Mouse (Mus musculus): Measurements from ENCODE around the gene Fmr1. TPM values are rescaled to one million over a fixed set of nuclear protein-coding genes. Genes with fewer than 3 reads are reported as not detected.
"Not testable (repeated sequence)": the region's sequence is repeated elsewhere in the genome, so short reads cannot be mapped to it uniquely, and the experiment has no call there.

Gene Fmr1
- 87.1 and 91.3 TPM in 2 replicates for total RNA-seq (2017)

GRCm38 (mm10) chrX:68678333-68678740 is at the start of gene Fmr1:
Gene Fmr1, plus strand, starts transcription at chrX:68678541.
- peak; percentile 94 for ATAC-seq (replicated peaks in 1 of 2; ENCODE audit: insufficient read depth in 1 of 2, low FRiP score in 2 of 2, low TSS enrichment in 1 of 2, low read depth in 1 of 2, poor library complexity in 2 of 2, severe bottlenecking in 2 of 2)

GRCm38 (mm10) chrX:68641603-68642002 is 36.7 kb upstream of the Fmr1 start:
- ATAC-seq (replicated peaks in 1 of 2; ENCODE audit: insufficient read depth in 1 of 2, low FRiP score in 2 of 2, low TSS enrichment in 1 of 2, low read depth in 1 of 2, poor library complexity in 2 of 2, severe bottlenecking in 2 of 2) = no peak

GRCm38 (mm10) chrX:68645154-68645919 is 33.0 kb upstream of the Fmr1 start:
- ATAC-seq (replicated peaks in 1 of 2; ENCODE audit: insufficient read depth in 1 of 2, low FRiP score in 2 of 2, low TSS enrichment in 1 of 2, low read depth in 1 of 2, poor library complexity in 2 of 2, severe bottlenecking in 2 of 2) = no peak

- no peak for ATAC-seq (replicated peaks in 1 of 2; ENCODE audit: insufficient read depth in 1 of 2, low FRiP score in 2 of 2, low TSS enrichment in 1 of 2, low read depth in 1 of 2, poor library complexity in 2 of 2, severe bottlenecking in 2 of 2)
These were observed 833 bp upstream of the Fmr1 start for GRCm38 (mm10) chrX:68677508-68677907.

- ATAC-seq (replicated peaks in 1 of 2; ENCODE audit: insufficient read depth in 1 of 2, low FRiP score in 2 of 2, low TSS enrichment in 1 of 2, low read depth in 1 of 2, poor library complexity in 2 of 2, severe bottlenecking in 2 of 2) = peak in 1 of 2 experiments; percentile 11; a peak in 1 of 4 replicates
These were observed 610 bp downstream of the Fmr1 start for GRCm38 (mm10) chrX:68678815-68679486.

- no peak for ATAC-seq (replicated peaks in 1 of 2; ENCODE audit: insufficient read depth in 1 of 2, low FRiP score in 2 of 2, low TSS enrichment in 1 of 2, low read depth in 1 of 2, poor library complexity in 2 of 2, severe bottlenecking in 2 of 2)
These were observed 6.4 kb downstream of the Fmr1 start for GRCm38 (mm10) chrX:68684706-68685105.

GRCm38 (mm10) chrX:68691936-68692335 is 13.6 kb downstream of the Fmr1 start:
- not testable (repeated sequence) for ATAC-seq (replicated peaks in 1 of 2; ENCODE audit: insufficient read depth in 1 of 2, low FRiP score in 2 of 2, low TSS enrichment in 1 of 2, low read depth in 1 of 2, poor library complexity in 2 of 2, severe bottlenecking in 2 of 2)

GRCm38 (mm10) chrX:68736902-68737301 is 58.6 kb downstream of the Fmr1 start:
- no peak for ATAC-seq (replicated peaks in 1 of 2; ENCODE audit: insufficient read depth in 1 of 2, low FRiP score in 2 of 2, low TSS enrichment in 1 of 2, low read depth in 1 of 2, poor library complexity in 2 of 2, severe bottlenecking in 2 of 2)

GRCm38 (mm10) chrX:68740088-68740487 is 61.7 kb downstream of the Fmr1 start:
- no peak for ATAC-seq (replicated peaks in 1 of 2; ENCODE audit: insufficient read depth in 1 of 2, low FRiP score in 2 of 2, low TSS enrichment in 1 of 2, low read depth in 1 of 2, poor library complexity in 2 of 2, severe bottlenecking in 2 of 2)

- ATAC-seq (replicated peaks in 1 of 2; ENCODE audit: insufficient read depth in 1 of 2, low FRiP score in 2 of 2, low TSS enrichment in 1 of 2, low read depth in 1 of 2, poor library complexity in 2 of 2, severe bottlenecking in 2 of 2) = no peak
These were observed 83.3 kb downstream of the Fmr1 start, which contains the start of gene Fmr1nb for GRCm38 (mm10) chrX:68761606-68762005. Gene Fmr1nb, plus strand, starts transcription at chrX:68761839.

Other genes with a start within 250 kb of the Fmr1 start
- not detected in 2 replicates for gene Fmr1nb, start 83.3 kb downstream of the Fmr1 start, total RNA-seq (2017)
- gene Gm14698, start 142.6 kb downstream of the Fmr1 start, total RNA-seq (2017) = 0.60 and 6.9 TPM in 2 replicates
- not detected in 2 replicates for gene Gm6812, start 214.5 kb downstream of the Fmr1 start, total RNA-seq (2017)